Mouse (Mus musculus): ENCODE data around the gene Gm11634.

DNA sequence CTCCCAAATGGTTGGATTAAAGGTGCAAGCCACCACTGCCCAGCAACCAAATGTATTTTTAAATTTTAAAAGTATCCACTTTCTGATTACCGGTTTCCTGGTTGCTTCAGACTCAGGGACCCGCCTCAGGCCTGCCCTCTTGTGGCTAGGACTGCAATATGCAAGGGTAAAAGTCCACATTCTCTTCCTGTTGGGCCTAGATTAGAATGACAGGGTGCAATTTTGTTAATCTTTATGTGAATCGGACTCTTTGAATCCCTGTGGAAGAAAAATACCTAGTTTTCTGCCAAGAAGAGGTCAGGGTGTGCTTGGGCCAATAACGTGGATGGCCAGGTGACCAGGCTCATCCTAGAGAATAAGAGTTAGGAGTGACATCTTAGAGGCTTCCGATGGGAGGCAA is 9.6 kb downstream of the Gm11634 start:
- TF ChIP-seq ZNF384 (IDR thresholded peaks at IDR 0.05; ENCODE audit: low read depth, low read length) (no peak), CHD2 (IDR thresholded peaks at IDR 0.05; ENCODE audit: low read depth, low read length) (no peak), ZC3H11A (IDR thresholded peaks at IDR 0.05; ENCODE audit: borderline replicate concordance, low read depth, low read length) (no peak), HCFC1 (IDR thresholded peaks at IDR 0.05; ENCODE audit: borderline replicate concordance, insufficient read depth, low read length) (no peak)

Measured in ES-E14 (cell line).